Mouse (Mus musculus) liver, adult 2 months (tissue): ENCODE measurements around the gene Kcnt1.

Experiments used
- CTCF ChIP-seq: fragments of 200-500 bp; IDR thresholded peaks from 2 replicates; pipeline ENCODE4 v1.5.1; 2011; ENCODE audit warnings: low read depth, low read length, control low read depth
- POLR2A ChIP-seq: fragments of 200-500 bp; IDR thresholded peaks from 2 replicates; pipeline ENCODE4 v1.6.1; 2011; ENCODE audit warnings: low read length, control low read depth; ENCODE audit not compliant: insufficient read depth; ENCODE audit errors: extremely low read depth

- TF ChIP-seq CTCF (no peak), POLR2A (no peak)
These were observed 56.4 kb downstream of the Kcnt1 start for GRCm38 (mm10) chr2:25919972-25920371.
